Mouse (Mus musculus): ENCODE data around the gene Pex19.

The Pex19 gene

DNA sequence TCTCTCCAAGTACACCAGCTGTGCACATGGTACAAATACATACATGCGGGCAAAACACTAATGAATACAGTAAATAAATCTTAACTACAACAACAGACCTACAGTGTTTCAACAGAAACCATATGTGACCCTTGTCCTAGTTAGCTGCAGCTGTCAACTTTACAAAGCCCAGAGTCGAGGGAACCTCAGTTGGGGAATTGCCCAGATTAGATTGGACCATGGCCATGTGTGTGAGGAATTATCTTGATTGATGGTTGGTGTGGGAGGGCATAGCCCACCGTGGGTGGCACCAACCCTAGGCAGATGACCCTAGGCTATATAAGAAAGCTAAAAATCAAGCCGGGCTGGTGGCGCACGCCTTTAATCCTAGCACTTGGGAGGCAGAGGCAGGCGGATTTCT lies 5.8 kb downstream of the Pex19 start:
- in situ Hi-C loops (cut with MboI, MseI) = loop anchor here (25.0 kb wide), 1 partner anchor 380 kb away; the partner anchor contains the start of genes Cfap45 and Tagln2

GRCm38 (mm10) chr1:172133535-172133934 lies 7.0 kb downstream of the Pex19 start:
- in situ Hi-C loops (cut with MboI, MseI) = loop anchor here (25.0 kb wide), 1 partner anchor 379 kb away; the partner anchor contains the start of genes Cfap45 and Tagln2

DNA sequence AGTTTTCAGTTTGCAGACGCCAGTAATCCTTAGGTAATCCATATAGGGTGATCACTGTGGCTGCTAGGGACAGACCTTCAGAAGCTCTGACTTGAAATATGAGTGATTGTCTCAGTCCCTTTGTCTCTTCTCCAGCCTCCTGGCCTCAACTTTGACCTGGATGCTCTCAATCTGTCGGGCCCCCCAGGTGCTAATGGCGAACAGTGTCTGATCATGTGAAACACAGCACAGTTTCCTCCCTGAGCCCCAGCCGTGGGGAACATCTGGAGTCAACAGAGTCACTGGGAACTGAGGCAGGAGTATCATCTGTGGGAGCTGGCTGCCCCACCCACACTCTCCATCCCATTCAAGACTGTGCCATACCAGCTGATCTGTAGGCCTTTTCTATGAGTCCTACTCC lies 7.5 kb downstream of the Pex19 start:
- in situ Hi-C loops (cut with MboI, MseI) = loop anchor here (25.0 kb wide), 1 partner anchor 378 kb away; the partner anchor contains the start of genes Cfap45 and Tagln2

- in situ Hi-C loops (cut with MboI, MseI) = loop anchor here (25.0 kb wide), 1 partner anchor 372 kb away; the partner anchor contains the start of genes Cfap45 and Tagln2
Observed at GRCm38 (mm10) chr1:172140160-172140559, 13.6 kb downstream of the Pex19 start.

DNA sequence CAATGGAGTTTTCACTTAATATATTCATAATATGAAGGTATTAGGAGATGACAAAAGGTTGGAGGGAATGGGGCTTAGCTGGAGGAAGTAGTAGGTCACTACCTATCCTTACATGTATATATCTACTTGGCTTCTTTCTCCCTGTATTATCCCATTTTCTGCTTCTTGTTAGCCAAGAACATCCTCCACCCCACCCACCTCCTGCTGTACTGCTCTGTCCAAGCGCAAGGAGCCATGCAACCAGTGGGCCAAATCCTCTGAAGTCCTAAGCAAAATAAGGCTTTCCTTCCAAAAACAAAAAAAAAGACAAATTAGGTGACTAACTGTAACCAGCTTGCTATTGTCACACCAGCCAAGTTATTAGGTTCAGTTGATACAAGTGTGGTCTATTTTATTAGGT lies 14.3 kb downstream of the Pex19 start:
- in situ Hi-C loops (cut with MboI, MseI) = loop anchor here (25.0 kb wide), 1 partner anchor 371 kb away; the partner anchor contains the start of genes Cfap45 and Tagln2

GRCm38 (mm10) chr1:172141529-172141928 lies 15.0 kb downstream of the Pex19 start:
- in situ Hi-C loops (cut with MboI, MseI) = loop anchor here (25.0 kb wide), 1 partner anchor 371 kb away; the partner anchor contains the start of genes Cfap45 and Tagln2

GRCm38 (mm10) chr1:172143570-172143969 lies 17.0 kb downstream of the Pex19 start:
- in situ Hi-C loops (cut with MboI, MseI) = loop anchor here (25.0 kb wide), 1 partner anchor 369 kb away; the partner anchor contains the start of genes Cfap45 and Tagln2

GRCm38 (mm10) chr1:172147835-172148278 lies 21.3 kb downstream of the Pex19 start, which contains the start of gene Dcaf8:
Gene Dcaf8, plus strand, starts transcription at chr1:172148084.
- in situ Hi-C loops (cut with MboI, MseI) = loop anchor here (5.0 to 25.0 kb wide), 2 partner anchors 164 to 364 kb away; partner anchors contain the start of genes Cfap45 and Tagln2

- in situ Hi-C loops (cut with MboI, MseI) = loop anchor here (5.0 to 25.0 kb wide), 2 partner anchors 164 to 364 kb away; partner anchors contain the start of genes Cfap45 and Tagln2
Observed at GRCm38 (mm10) chr1:172148279-172148954, 21.9 kb downstream of the Pex19 start.

DNA sequence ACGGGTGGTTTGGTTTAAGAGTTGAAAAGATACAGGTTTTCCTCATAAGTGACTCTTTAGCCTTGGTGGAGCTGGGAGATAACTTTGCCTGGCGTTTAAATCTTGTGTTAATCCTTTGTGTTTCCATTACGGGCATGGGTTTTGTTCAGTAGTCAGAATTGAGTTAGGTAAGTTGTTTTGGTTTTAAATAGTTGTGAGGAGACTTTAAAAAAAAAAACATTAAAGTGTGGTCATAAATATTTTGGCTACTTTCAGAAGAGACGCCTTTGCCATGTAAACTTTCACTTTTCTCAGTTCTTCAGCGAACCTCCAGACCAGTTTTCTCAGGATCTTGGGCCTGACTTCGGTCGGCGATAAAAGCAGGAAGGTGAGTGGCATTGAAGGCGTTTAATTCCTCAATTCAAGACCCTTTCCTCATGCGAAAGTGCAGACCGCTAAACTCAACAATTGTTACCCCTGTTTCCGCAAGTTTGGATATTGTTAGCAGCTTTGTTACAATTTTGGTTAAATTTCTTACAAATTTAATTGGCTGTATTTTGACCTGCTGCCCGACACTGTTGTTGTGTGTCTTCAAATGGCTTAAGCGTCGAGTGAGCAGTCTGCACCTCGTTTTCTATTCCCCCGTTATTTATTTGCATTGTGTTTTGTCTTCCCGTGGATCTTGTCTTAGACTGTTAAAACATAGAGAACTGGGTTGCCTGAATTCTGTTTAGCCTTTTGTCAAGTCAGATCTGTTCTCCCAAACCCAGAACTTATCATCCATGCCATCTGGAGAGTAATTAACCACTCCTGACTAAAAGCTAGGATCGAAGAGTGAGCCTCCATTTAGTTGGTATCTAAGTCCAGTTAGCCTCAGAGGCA lies 22.6 kb downstream of the Pex19 start:
- in situ Hi-C loops (cut with MboI, MseI) = loop anchor here (5.0 to 25.0 kb wide), 2 partner anchors 163 to 363 kb away; partner anchors contain the start of genes Cfap45 and Tagln2

GRCm38 (mm10) chr1:172154536-172154935 lies 28.0 kb downstream of the Pex19 start:
- in situ Hi-C loops (cut with MboI, MseI) = no loop called here

GRCm38 (mm10) chr1:172155518-172155917 lies 29.0 kb downstream of the Pex19 start:
- in situ Hi-C loops (cut with MboI, MseI) = no loop called here

- in situ Hi-C loops (cut with MboI, MseI) = no loop called here
Observed at GRCm38 (mm10) chr1:172159970-172160369, 33.4 kb downstream of the Pex19 start.

DNA sequence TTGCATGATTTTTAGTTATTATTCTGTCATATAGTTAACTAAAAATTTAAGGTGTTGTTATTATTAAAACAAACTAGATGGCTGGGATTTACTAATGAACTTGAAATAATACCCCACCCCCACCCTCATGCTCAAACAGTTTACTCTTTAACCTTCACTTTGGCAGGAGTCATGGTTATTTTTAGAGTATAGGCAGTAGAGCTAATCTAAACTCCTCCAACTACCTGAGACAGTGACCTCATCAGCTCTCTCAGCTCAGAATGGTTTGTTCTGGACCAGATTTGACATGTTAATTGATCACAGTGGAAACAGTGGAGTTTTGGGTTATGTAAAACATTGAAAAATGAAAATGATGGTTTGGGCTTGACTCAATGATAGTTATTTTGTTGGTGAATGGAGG lies 34.0 kb downstream of the Pex19 start:
- in situ Hi-C loops (cut with MboI, MseI) = no loop called here

GRCm38 (mm10) chr1:172162009-172162408 lies 35.5 kb downstream of the Pex19 start:
- in situ Hi-C loops (cut with MboI, MseI) = no loop called here

- in situ Hi-C loops (cut with MboI, MseI) = no loop called here
Observed at GRCm38 (mm10) chr1:172162959-172163358, 36.4 kb downstream of the Pex19 start.

GRCm38 (mm10) chr1:172167911-172168310 lies 41.4 kb downstream of the Pex19 start:
- in situ Hi-C loops (cut with MboI, MseI) = no loop called here

DNA sequence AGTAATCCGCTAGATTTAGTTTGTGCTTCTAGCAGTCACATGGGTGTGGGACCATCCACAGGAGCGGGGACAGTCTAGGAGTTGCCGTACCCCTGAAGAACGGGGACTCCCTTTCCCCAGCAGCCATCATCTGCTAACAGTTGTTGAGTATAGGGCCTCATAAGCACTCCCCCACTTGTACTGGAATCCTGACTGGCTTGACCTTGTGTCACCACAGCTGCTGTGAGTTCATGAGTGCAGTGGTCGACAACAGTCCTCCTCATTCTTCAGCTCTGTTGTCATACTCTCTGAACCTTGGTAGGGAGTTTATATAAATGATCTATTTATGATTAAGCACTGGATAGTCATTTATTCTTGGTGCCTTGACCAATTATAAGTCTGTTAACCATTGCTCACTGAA lies 43.3 kb downstream of the Pex19 start:
- in situ Hi-C loops (cut with MboI, MseI) = no loop called here

GRCm38 (mm10) chr1:172172381-172172780 lies 45.8 kb downstream of the Pex19 start:
- in situ Hi-C loops (cut with MboI, MseI) = no loop called here

DNA sequence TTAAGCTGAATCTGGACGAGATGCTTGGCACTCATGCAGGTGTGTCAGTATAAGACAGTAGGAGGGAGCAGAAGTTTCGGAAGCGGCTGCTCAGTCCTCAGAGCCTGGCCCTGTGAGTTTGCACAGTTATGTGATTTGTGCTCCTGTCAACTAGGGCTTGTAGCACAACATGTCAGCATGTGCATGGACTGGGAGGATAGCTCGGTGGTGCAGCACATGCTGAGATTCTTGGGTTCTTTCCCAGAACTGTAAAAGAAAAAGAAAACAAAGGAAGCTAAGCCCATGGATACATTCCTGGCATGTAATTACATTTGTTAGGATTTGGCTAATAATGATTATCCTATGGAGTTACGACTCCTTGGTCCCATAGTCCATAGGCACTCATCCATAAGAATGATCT lies 46.6 kb downstream of the Pex19 start:
- in situ Hi-C loops (cut with MboI, MseI) = no loop called here

- in situ Hi-C loops (cut with MboI, MseI) = no loop called here
Observed at GRCm38 (mm10) chr1:172177791-172178190, 51.2 kb downstream of the Pex19 start.

DNA sequence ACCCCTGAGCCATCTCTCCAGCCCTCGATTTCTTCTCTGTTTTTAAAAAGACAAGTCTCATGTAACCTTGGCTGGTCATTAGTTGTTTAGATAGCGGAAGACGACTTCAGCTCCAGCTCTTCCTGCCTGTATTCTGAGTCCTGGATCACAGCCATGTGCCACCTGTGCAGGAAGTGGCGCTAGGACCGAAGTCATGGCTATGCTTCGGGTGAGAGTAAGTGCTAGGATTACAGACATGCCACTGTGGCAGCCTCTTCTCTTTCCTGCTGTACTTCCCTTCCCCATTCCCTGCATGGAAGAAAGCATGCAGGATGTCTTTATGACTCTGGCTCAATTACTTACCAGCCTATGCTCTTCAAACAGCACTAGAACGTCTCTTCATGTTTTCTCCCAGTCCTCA lies 52.5 kb downstream of the Pex19 start:
- in situ Hi-C loops (cut with MboI, MseI) = no loop called here
